Mouse (Mus musculus) hindbrain, embryonic 13.5 days (tissue): ENCODE measurements around the gene Klhl8. TPM values are rescaled to one million over a fixed set of nuclear protein-coding genes. Genes with fewer than 3 reads are reported as not detected.
"Not testable (repeated sequence)": the region's sequence is repeated elsewhere in the genome, so short reads cannot be mapped to it uniquely, and the experiment has no call there.

Experiments used
- ATAC-seq: fragments of 200-750 bp; cut with Nextera tagmentation; 2 replicates; pipeline ENCODE4 v1.8.0; 2017; ENCODE audit warnings: moderate TSS enrichment; ENCODE audit not compliant: low FRiP score
- H3K27ac ChIP-seq: fragments of 300-500 bp; sonication (generic); 2 replicates; pipeline ENCODE4 v1.5.1; 2015; ENCODE audit warnings: inconsistent platforms, mild to moderate bottlenecking, moderate library complexity
- H3K27me3 ChIP-seq: fragments of 300-500 bp; sonication (generic); 2 replicates; pipeline ENCODE4 v1.6.1; 2015; ENCODE audit warnings: mild to moderate bottlenecking, inconsistent platforms
- H3K36me3 ChIP-seq: fragments of 300-500 bp; sonication (generic); 2 replicates; pipeline ENCODE4 v1.6.1; 2015; ENCODE audit warnings: mild to moderate bottlenecking, inconsistent platforms
- H3K4me1 ChIP-seq: fragments of 300-500 bp; sonication (generic); replicated peaks from 2 replicates; pipeline ENCODE4 v1.6.1; 2015; ENCODE audit warnings: inconsistent platforms
- H3K4me2 ChIP-seq: fragments of 300-500 bp; sonication (generic); 2 replicates; pipeline ENCODE4 v1.6.1; 2015; ENCODE audit warnings: inconsistent platforms, mild to moderate bottlenecking, moderate library complexity
- H3K4me3 ChIP-seq: fragments of 300-500 bp; sonication (generic); 2 replicates; pipeline ENCODE4 v1.5.1; 2015; ENCODE audit warnings: mild to moderate bottlenecking, inconsistent platforms
- H3K9ac ChIP-seq: fragments of 300-500 bp; sonication (generic); 2 replicates; pipeline ENCODE4 v1.6.1; 2015; ENCODE audit warnings: mild to moderate bottlenecking, inconsistent platforms
- H3K9me3 ChIP-seq: fragments of 300-500 bp; sonication (generic); 2 replicates; pipeline ENCODE4 v1.6.1; 2016; ENCODE audit warnings: inconsistent platforms
- WGBS: fragments of 180-500 bp; shearing (Covaris S2); methylation state at CpG from one replicate; pipeline ENCODE4 v1.1.7; 2015; 5-methylcytosine and 5-hydroxymethylcytosine counted together
- polyA plus RNA-seq: library from polyadenylated mRNA; unstranded; fragments of >200 nt; fragmentation: Nextera tagmentation; extraction: Ambion mirVana; gene quantifications from 2 replicates; pipeline ENCODE4 v1.2.1, GENCODE M21; 2015

Klhl8 gene
- 31.9 and 33.5 TPM in 2 replicates for polyA plus RNA-seq

GRCm38 (mm10) chr5:103910748-103911409 lies at the start of gene Klhl8:
Klhl8 (minus strand) TSS chr5:103911259.
- WGBS: under 1% methylated on average over 71 of the region's 86 CpGs
- peak; percentile 97 for ATAC-seq
- Histone ChIP-seq H3K27ac (peak within 1 kb of the TSS; percentile 86), H3K4me3 (peak within 1 kb of the TSS; percentile 74), H3K4me1 (peaks cover 3% of the 10 kb centered on the region), H3K36me3 (no peaks in the 10 kb centered on the region), H3K4me2 (peak within 1 kb of the TSS; percentile 69), H3K9me3 (no peaks in the 10 kb centered on the region), H3K9ac (peak within 1 kb of the TSS; percentile 87), H3K27me3 (peaks cover 8% of the 10 kb centered on the region; the same call in 1 of the 2 replicates)

- Histone ChIP-seq H3K9me3 (no peaks in the 10 kb centered on the region), H3K4me3 (no peak overlapping the region), H3K4me2 (no peak overlapping the region), H3K4me1 (no peaks in the 10 kb centered on the region), H3K27ac (no peak overlapping the region), H3K36me3 (no peaks in the 10 kb centered on the region), H3K9ac (no peak overlapping the region), H3K27me3 (no peaks in the 10 kb centered on the region)
- WGBS: 79% methylated on average over 5 of the region's 5 CpGs
- ATAC-seq: no peak
Observed at GRCm38 (mm10) chr5:103954638-103955037, 43.6 kb upstream of the Klhl8 start.

GRCm38 (mm10) chr5:103953135-103954083 lies 42.4 kb upstream of the Klhl8 start:
- no peak overlapping the region for H3K4me3 ChIP-seq
- H3K9ac ChIP-seq: no peak overlapping the region
- H3K4me1 ChIP-seq: no peaks in the 10 kb centered on the region
- no peaks in the 10 kb centered on the region for H3K27me3 ChIP-seq
- no peaks in the 10 kb centered on the region for H3K9me3 ChIP-seq
- H3K4me2 ChIP-seq: no peak overlapping the region
- no peak for ATAC-seq
- H3K27ac ChIP-seq: no peak overlapping the region
- H3K36me3 ChIP-seq: no peaks in the 10 kb centered on the region
- WGBS: 77% methylated on average over 10 of the region's 10 CpGs

GRCm38 (mm10) chr5:103950138-103950537 lies 39.1 kb upstream of the Klhl8 start:
- ATAC-seq, H3K36me3 ChIP-seq, H3K4me1 ChIP-seq, H3K4me3 ChIP-seq, H3K27ac ChIP-seq, H3K9me3 ChIP-seq, H3K27me3 ChIP-seq, H3K4me2 ChIP-seq, H3K9ac ChIP-seq: not testable (repeated sequence)
- 95% methylated on average over 15 of the region's 15 CpGs for WGBS

- H3K4me3 ChIP-seq: no peak overlapping the region
- ATAC-seq: no peak
- H3K27me3 ChIP-seq: peaks cover 50% of the 10 kb centered on the region
- no peaks in the 10 kb centered on the region for H3K36me3 ChIP-seq
- H3K9ac ChIP-seq: no peak overlapping the region
- no peak overlapping the region for H3K4me2 ChIP-seq
- WGBS: 44% methylated on average over 6 of the region's 6 CpGs
- no peaks in the 10 kb centered on the region for H3K9me3 ChIP-seq
- peaks cover 22% of the 10 kb centered on the region for H3K4me1 ChIP-seq
- no peak overlapping the region for H3K27ac ChIP-seq
Observed at GRCm38 (mm10) chr5:103943183-103943582, 32.1 kb upstream of the Klhl8 start.

- ATAC-seq: no peak
- Histone ChIP-seq H3K4me3 (no peak overlapping the region), H3K9me3 (no peaks in the 10 kb centered on the region), H3K27ac (no peak overlapping the region), H3K4me1 (peaks cover 36% of the 10 kb centered on the region), H3K9ac (no peak overlapping the region), H3K36me3 (no peaks in the 10 kb centered on the region), H3K4me2 (no peak overlapping the region), H3K27me3 (peaks cover 52% of the 10 kb centered on the region)
- 83% methylated on average over 1 of the region's 1 CpGs for WGBS
Observed at GRCm38 (mm10) chr5:103939856-103940255, 28.8 kb upstream of the Klhl8 start.

GRCm38 (mm10) chr5:103939350-103939652 lies 28.2 kb upstream of the Klhl8 start:
- H3K4me3 ChIP-seq: no peak overlapping the region
- H3K27me3 ChIP-seq: peaks cover 47% of the 10 kb centered on the region
- H3K9me3 ChIP-seq: no peaks in the 10 kb centered on the region
- H3K9ac ChIP-seq: no peak overlapping the region
- peak overlapping the region; percentile 30; the same call in 1 of the 2 replicates for H3K4me2 ChIP-seq
- H3K27ac ChIP-seq: 0 out of 2 replicates have a peak overlapping the region, but pooled peaks have one; percentile 12
- ATAC-seq: peak; percentile 53
- H3K4me1 ChIP-seq: peaks cover 36% of the 10 kb centered on the region
- no peaks in the 10 kb centered on the region for H3K36me3 ChIP-seq
- 57% methylated on average over 7 of the region's 7 CpGs for WGBS

- ATAC-seq: peak; percentile 79
- H3K4me2 ChIP-seq: peak overlapping the region; percentile 30; the same call in 1 of the 2 replicates
- no peak overlapping the region for H3K4me3 ChIP-seq
- H3K27me3 ChIP-seq: peaks cover 41% of the 10 kb centered on the region
- 12% methylated on average over 11 of the region's 11 CpGs for WGBS
- H3K4me1 ChIP-seq: peaks cover 35% of the 10 kb centered on the region
- H3K9me3 ChIP-seq: no peaks in the 10 kb centered on the region
- H3K9ac ChIP-seq: no peak overlapping the region
- 0 out of 2 replicates have a peak overlapping the region, but pooled peaks have one; percentile 12 for H3K27ac ChIP-seq
- H3K36me3 ChIP-seq: no peaks in the 10 kb centered on the region
Observed at GRCm38 (mm10) chr5:103938547-103939349, 27.7 kb upstream of the Klhl8 start.

- Histone ChIP-seq H3K27ac (peak overlapping the region; percentile 58), H3K4me2 (no peak overlapping the region), H3K4me3 (no peak overlapping the region), H3K36me3 (no peaks in the 10 kb centered on the region), H3K4me1 (peaks cover 31% of the 10 kb centered on the region), H3K27me3 (peaks cover 32% of the 10 kb centered on the region), H3K9me3 (no peaks in the 10 kb centered on the region), H3K9ac (no peak overlapping the region)
- peak; percentile 43 for ATAC-seq
- 34% methylated on average over 14 of the region's 14 CpGs for WGBS
Observed at GRCm38 (mm10) chr5:103936906-103937589, 26.0 kb upstream of the Klhl8 start.

GRCm38 (mm10) chr5:103931924-103932323 lies 20.9 kb upstream of the Klhl8 start:
- not testable (repeated sequence) for H3K27ac ChIP-seq, ATAC-seq, H3K4me3 ChIP-seq, H3K9me3 ChIP-seq, H3K4me1 ChIP-seq, H3K4me2 ChIP-seq, H3K36me3 ChIP-seq, H3K9ac ChIP-seq
- peaks cover 30% of the 10 kb centered on the region for H3K27me3 ChIP-seq

- 51% methylated on average over 5 of the region's 5 CpGs for WGBS
Observed at GRCm38 (mm10) chr5:103930511-103930910, 19.5 kb upstream of the Klhl8 start.

More at GRCm38 (mm10) chr5:103930511-103930910, 19.5 kb upstream of the Klhl8 start:
- H3K4me1 ChIP-seq: no peaks in the 10 kb centered on the region; the same call in 1 of the 2 replicates
- H3K9me3 ChIP-seq: no peaks in the 10 kb centered on the region
- ATAC-seq: no peak
- peaks cover 22% of the 10 kb centered on the region for H3K27me3 ChIP-seq
- H3K27ac ChIP-seq: no peak overlapping the region
- H3K9ac ChIP-seq: no peak overlapping the region
- H3K36me3 ChIP-seq: no peaks in the 10 kb centered on the region
- no peak overlapping the region for H3K4me2 ChIP-seq
- no peak overlapping the region for H3K4me3 ChIP-seq
